Mouse (Mus musculus): ENCODE results near the gene Ms4a15.

Ms4a15 gene

GRCm38 (mm10) chr19:10959978-10960346 is 33.1 kb downstream of the Ms4a15 start:
- DNase-seq (ENCODE audit: low spot score), result no peak

GRCm38 (mm10) chr19:10959085-10959977 is 33.7 kb downstream of the Ms4a15 start:
- DNase-seq (ENCODE audit: low spot score), result peak; percentile 87

GRCm38 (mm10) chr19:10952021-10952939 is 40.8 kb downstream of the Ms4a15 start:
- no peak for DNase-seq (ENCODE audit: low spot score)

DNA sequence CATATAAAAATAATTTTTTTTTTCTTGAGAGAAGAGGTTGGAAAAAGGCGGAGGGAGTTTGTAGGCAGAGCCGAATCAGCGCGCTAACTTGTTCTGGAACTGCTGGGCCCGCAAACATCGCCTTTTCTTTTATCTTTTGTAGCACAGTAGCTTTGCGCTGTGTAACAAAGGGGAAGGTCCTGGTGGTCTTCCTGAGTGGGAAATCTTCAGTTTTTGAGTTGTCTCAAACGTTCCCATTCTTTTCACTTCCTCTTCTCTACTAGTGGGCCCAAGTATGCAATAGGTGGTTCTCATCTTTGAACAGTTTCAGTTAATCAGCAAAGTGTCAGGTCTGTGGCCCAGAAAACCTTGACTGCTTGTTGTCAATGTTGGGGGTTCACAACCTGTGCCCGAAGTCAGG is 43.5 kb downstream of the Ms4a15 start:
- DNase-seq (ENCODE audit: low spot score), result no peak

DNA sequence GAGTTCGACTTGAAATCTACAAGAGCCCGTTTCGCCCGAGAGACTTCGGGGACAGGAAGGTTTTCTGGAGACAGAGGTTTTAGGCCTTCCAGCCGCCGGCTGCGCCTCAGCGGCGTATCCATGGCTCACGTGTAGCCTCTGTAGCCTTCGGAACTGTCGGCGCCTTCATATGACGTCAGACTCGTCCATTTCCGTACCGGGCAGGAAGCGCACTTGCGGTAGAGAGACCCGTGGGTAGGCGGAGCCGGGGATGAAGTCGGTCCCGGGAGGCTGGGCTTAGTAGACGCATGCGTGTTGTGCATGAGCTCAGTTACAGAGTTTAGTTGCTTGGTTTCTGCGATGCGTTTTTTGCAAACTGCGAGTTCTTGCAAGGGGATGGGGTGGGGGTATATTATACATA is 43.9 kb downstream of the Ms4a15 start, which contains the start of gene Ccdc86:
TSS of gene Ccdc86 (minus strand) at position 155 of the 400 bp plus-strand sequence.
- DNase-seq (ENCODE audit: low spot score), result peak; percentile 99

DNA sequence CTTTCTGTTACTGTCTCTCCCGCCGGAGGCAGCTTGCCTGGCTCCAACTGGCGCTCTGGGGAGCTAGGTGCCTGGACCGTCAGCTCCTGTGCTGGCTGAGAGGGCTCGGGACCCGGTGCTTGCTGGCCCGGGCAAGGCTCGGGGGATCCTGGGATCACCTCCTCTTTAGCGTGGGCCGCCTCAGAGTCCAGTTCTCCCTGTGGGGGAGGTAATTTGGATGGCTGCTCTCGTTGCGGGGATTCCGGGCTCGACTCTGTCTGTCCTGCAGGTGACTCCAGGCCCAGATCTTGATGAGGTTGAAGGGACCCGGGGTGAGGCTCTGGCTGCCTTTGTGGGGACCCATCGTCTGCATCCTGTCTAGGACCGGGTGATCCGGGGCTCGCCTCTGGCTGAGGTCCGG is 44.6 kb downstream of the Ms4a15 start:
- DNase-seq (ENCODE audit: low spot score), result no peak

DNA sequence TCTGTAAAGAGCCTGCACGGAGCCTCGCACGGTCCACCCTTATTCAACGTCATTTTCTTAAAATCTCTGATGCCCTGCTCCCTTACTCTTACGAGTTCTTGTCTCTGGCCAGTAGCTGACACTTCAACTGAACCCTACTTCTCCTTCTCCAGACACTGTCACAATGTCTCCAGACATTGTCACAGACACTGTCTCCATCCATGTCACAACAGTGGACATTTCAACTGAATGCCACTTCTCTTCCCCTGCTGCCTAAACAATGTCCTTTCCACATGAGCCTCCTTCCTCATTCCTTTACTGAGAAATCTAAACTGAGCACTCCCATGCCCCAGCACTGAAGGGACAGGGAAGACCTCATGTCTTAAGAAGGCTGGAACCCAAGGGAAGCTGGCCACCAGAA is 45.8 kb downstream of the Ms4a15 start:
- no peak for DNase-seq (ENCODE audit: low spot score)

DNA sequence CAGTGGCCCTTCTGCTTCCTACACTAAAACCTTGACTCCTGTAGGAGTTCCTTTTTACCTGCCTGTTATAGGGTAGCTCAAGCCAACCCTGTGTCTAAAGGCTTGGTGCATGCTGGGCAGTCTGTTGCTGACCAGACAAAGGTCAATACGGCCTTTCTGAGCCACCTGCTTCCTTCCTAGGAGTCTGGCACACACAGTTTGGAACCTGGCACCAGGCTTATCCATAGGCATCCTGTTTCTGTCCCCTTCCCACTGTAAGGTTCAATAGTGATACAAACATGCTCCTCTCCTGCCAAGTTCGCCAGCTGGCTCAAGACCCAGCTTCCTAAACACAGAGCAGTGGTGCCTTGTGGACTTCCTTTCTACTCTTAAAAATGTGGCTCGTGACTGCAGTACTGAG is 46.5 kb downstream of the Ms4a15 start:
- no peak for DNase-seq (ENCODE audit: low spot score)

GRCm38 (mm10) chr19:10943955-10944354 is 49.1 kb downstream of the Ms4a15 start:
- no peak for DNase-seq (ENCODE audit: low spot score)

- DNase-seq (ENCODE audit: low spot score), result no peak
These were observed 52.1 kb downstream of the Ms4a15 start for GRCm38 (mm10) chr19:10940801-10941457.

GRCm38 (mm10) chr19:10940097-10940800 is 52.8 kb downstream of the Ms4a15 start:
- no peak for DNase-seq (ENCODE audit: low spot score)

- DNase-seq (ENCODE audit: low spot score), result no peak
These were observed 54.3 kb downstream of the Ms4a15 start for GRCm38 (mm10) chr19:10938771-10939170.

- no peak for DNase-seq (ENCODE audit: low spot score)
These were observed 55.9 kb downstream of the Ms4a15 start, which contains the start of gene Ptgdr2 for GRCm38 (mm10) chr19:10937110-10937563. Gene Ptgdr2 (plus strand): TSS chr19:10937160.

- no peak for DNase-seq (ENCODE audit: low spot score)
These were observed 57.0 kb downstream of the Ms4a15 start for GRCm38 (mm10) chr19:10936077-10936476.

GRCm38 (mm10) chr19:10935029-10935428 is 58.0 kb downstream of the Ms4a15 start:
- no peak for DNase-seq (ENCODE audit: low spot score)

DNA sequence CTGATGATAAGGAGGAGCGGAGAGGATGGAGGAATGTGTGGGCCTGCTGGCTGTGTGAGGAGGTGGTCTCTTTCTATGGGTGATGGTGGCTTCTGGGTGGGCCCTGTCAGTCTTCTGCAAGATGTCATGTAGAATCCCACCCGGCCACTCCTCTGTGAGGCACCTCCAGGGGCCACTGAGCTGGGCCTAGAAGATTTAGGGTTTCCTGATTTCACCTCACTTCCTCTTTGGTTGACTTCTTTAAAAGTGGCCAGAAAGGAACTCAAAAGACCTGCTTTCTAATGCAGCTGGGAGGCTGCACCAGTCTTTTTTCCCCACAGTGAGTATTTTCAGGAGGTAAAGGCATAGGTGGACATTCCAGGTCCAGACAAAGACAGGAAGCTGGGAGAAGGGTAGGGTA is 62.4 kb downstream of the Ms4a15 start:
- no peak for DNase-seq (ENCODE audit: low spot score)
